Mouse (Mus musculus): ENCODE results near the gene Nubpl. TPM values are rescaled to one million over a fixed set of nuclear protein-coding genes. Genes with fewer than 3 reads are reported as not detected.

Gene Nubpl
- total RNA-seq, 2 experiments from 2014 or later, result 7.5 to 8.7 TPM

DNA sequence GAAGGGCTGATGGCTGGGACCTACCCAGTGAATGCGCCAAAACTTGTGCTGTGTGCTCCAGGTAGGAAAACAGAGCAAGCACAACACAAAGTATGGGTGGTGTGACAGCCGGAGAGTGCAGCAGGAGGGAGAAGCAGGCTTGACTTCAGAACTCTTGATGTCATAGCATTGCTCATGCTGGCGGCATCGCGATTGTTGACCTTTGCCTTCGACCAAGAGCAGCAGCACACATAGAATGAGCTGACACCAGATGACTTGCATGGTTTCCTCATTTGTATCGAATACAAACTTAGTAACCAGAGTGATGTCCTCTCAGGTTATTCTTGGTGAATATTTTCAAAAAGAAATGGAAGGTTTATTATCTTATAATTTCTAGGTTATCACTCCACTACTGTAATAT is 211.1 kb downstream of the Nubpl start:
- intact Hi-C loops (cut with DNase I), result no loop called here
- no peak for DNase-seq

DNA sequence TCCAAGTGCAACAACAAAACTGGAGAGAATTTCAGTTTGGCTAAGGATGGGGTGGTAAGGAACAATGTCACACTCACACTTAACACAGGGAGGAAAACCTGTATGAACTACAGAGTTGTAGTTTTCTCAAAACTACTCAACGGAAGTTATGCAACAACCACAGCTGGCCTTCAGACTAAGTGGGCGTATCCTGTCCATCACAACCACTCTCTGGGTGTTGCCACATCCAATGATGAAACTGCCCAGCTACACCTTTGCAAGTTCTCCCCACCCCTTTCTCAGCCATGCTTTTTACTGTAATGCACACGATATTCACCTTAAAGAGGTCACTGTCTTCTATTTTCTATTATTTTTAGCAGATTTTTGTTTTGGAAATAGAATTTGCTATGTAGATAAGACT is 217.3 kb downstream of the Nubpl start:
- intact Hi-C loops (cut with DNase I), result no loop called here
- DNase-seq, result no peak

DNA sequence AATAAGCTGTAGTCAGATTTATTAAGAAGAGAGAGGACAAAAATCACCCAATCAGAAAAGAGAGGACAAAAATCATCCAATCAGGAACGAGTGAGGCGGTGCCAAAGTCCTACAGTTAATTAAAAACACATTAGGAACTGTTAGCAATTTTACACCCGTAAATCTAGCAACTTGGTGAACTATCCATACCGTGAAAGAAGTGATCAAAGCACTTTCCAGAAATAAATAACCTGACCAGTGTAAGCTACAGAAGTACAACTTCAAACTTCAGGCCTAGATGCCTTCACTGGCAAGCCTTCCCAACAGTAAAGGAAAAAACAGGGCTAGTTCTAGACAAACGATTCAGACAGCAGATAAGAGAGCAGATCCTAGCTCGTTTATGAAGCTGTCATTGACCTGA is 220.1 kb downstream of the Nubpl start:
- intact Hi-C loops (cut with DNase I), result no loop called here
- no peak for DNase-seq

DNA sequence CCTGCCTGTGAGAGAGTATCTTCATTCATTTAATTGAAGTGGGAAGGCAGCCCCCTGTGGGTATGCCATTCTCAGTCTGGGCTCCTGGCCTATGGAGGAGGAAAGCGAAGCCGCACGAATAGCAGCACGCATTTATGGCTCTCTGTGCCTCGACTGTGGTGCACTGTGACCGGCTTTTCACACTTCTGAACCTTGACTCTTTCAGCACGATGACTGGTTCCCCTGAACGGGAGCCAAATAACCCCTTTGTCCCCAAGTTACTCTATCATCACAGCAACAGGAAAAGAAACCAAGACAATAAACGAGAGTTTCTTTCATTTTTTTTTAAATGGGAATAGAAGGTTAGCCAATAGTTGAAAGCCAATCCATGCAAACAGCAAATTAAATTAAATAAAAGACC is 220.9 kb downstream of the Nubpl start:
- DNase-seq, result no peak
- intact Hi-C loops (cut with DNase I), result no loop called here

DNA sequence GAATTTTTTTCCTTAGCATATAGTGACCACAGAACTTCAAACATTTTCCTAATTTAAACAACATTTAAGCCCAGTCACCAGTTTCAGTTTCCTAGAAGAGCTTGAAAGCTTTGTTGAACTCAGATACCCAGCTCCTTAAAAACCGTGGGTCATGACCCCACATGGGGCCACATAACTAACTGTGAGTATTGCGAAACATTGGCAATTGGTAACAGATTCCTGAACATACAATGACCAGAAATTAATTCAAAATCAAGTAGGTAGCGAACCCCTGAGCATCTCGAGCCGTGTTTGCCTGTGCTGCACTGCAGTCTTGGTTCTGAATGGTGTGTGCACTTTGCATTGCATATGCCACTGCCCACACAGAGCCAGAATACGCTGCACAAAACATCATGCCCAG is 221.6 kb downstream of the Nubpl start:
- no peak for DNase-seq
- intact Hi-C loops (cut with DNase I), result no loop called here

DNA sequence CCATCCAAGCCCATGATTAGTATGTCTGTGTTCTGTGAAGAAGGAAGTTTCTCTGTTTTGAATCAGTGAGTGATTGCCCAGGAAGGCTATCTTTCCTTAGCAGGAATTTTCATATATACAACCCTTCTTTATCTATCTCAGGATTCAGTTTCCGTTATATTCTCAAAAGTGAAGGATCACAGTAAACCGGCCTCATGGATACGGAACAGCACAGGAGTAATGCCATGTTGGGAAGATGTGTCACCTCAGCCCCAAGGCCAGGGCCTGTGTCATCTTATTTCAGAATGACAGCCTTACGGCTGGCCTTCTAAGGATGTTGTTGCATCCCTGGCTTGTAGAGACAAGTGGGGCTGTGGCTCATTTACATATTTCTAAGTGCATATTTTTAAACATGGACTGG is 231.0 kb downstream of the Nubpl start:
- DNase-seq, result no peak
- intact Hi-C loops (cut with DNase I), result no loop called here

DNA sequence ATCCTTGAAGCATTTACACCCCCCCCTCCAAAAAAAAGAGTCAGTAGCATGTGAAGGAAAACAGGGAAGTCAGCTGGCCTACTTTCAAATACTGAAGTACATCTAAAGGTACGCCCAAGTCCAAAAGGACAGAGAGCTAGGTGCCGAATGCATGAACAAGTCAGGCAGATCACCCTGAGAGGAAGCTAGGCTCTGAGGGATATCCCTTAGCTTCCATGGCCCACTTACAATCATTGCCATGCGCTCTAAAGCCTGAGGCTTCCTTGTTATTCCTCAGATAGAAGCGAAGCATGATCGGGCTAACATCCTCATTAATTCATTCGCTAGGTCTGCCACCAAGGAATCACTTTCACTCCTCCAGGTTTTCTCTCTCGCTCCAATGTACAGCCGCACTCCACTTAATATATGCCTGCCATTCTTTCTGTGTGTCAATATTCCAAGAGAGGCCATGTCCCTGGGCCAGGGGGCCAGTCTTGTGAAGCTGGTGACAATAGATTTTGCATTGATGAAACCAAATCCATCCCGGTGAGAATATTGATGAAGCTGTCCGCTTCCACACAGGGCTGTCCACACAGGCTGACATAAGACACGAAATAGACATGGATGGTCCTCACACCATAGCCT is 237.7 kb downstream of the Nubpl start:
- DNase-seq, result no peak

DNA sequence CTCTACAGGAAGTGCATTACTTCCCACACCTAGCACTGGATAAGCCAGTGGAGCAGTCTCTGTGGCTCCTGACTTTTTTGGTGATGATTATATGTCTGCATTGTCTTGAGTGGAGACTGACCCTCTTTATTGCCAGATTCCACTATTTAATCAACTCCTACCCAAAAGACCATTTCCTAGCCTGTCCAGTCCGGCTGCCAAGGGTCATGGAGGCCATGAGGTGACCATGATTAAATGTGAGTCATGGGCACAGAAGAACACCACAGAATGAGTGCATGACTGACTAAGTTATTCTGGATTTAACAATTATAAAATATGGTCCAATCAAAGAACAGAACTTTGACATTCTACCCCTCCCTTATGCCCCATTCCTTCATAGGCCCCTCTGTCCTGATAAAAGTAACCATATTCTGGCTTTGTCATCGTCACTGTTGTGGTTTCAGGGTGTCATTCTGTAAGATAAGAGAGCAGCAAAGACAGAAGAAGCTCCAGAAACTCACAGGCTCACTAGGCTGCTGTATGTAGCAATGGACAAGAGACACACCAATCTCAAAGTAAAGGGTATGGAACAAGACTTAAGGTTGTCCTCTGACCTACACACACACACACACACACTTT is 240.7 kb downstream of the Nubpl start:
- no peak for DNase-seq
- intact Hi-C loops (cut with DNase I), result no loop called here

More for the DNA sequence above, 237.7 kb downstream of the Nubpl start:
- intact Hi-C loops (cut with DNase I), result no loop called here

DNA sequence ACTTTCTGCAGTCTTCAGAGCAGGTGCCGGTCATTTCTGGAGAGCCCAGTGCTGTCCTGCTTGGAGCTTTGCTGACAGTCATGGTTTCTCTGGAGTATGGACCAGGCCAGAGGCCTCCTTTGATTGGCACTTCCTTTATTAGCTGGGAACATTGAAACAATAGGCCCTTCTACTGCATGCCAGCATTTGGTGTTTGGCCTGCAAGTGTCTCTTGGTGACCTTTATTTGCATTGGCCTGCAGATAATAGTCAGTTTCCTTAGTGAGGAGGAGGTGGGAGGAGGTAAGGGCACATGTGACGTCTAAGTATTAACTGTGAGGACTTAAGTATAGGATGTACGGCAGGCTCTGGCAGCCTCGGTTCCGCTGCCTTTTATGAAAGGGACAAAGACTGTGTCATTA is 249.1 kb downstream of the Nubpl start:
- intact Hi-C loops (cut with DNase I), result no loop called here
- DNase-seq, result no peak

DNA sequence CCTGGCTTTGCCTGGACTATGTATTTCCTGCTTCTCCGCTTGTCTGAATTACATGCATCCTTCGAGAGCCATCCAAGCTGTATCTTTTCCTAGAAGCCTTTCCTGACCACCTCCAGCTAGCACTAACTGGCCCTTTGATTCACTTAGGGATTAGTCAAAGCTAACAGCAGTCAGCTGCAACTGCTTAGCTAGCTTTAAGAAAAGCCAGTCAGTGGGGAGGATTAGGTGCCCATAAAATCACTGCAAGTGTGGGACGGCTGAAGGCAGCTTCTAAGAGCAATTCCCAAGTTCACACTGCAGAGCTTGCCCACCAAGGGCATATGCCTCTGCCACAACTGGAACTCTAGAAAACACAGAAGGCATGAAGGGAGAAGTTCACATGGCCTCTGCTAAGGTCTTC is 252.7 kb downstream of the Nubpl start:
- intact Hi-C loops (cut with DNase I), result no loop called here
- no peak for DNase-seq

DNA sequence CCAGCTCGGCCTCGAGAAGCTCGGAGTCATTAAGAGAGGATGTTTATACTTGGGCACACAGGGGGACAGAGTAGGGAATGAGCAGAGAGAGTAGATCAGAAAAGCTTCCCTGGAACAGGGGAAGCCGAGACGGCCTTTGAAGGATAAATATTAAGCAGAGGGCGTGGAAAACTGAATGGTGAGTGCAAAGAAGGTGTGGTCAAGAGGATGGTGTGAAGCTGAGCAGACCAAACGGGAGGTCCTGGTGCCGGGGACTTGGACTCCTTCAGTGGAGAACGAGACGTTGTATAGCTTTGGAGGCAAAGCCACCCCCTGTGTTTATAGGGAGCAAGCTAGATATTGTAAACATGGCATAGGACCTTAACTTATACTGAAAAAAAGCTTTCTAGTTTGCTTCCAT is 261.9 kb downstream of the Nubpl start:
- intact Hi-C loops (cut with DNase I), result no loop called here
- DNase-seq, result no peak

DNA sequence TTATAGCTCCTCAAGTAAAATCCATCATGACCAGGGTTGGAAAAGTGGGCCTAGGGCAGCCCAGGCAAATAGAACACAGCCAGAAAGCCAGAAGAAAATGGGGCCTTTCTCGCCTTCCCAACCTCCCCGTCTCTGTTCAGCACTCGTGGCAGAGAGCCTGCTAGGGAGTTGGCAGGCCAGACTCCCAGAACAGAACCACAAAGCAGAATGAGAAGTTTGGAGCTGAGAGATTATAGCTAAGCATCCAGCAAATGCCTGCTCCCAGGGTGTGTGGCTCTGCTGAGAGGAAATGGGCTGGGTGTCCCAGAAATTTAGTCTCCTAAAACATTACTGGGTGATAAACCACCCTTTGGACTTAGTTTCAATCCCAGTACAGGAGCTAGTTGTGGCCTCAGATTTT is 262.6 kb downstream of the Nubpl start:
- intact Hi-C loops (cut with DNase I), result no loop called here
- no peak for DNase-seq

DNA sequence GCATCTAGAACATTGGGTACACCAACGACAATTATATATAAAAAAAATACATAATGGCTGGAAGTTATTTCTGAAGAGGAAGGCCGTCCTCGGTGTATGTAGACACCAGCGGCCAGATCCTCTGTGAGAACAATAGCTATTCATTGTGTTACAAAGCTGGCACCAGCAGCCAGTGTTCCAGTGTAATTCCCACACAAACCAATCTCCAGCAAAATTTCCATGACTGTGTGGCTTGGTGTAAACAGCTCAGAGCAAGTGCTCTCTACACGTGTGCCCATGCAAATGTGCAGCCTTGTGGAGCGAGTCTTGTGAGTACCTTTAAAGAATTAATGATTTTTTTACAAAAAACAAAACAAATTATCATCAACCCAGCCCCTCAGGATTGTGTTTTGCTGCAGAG is 263.7 kb downstream of the Nubpl start:
- no peak for DNase-seq

More for the DNA sequence above, 263.7 kb downstream of the Nubpl start:
- intact Hi-C loops (cut with DNase I), result no loop called here

Other genes starting within 250 kb of the Nubpl start
- gene Heatr5a, start 126.4 kb upstream of the Nubpl start, total RNA-seq (2021), result 10 to 100 TPM; 18.0 to 19.8 TPM
- 1 to 10 TPM; 5.0 TPM for gene Dtd2, start 91.2 kb upstream of the Nubpl start, total RNA-seq (2021)
- gene Gpr33, start 69.7 kb upstream of the Nubpl start, total RNA-seq (2021), result not detected